Mouse (Mus musculus) CH12.LX (cell line): ENCODE results near the gene 1700016K19Rik. TPM values are rescaled to one million over a fixed set of nuclear protein-coding genes. Genes with fewer than 3 reads are reported as not detected.

ENCODE experiments used
- DNase-seq: peaks from one replicate; pipeline ENCODE4 v3.0.0-alpha.2; 2013; ENCODE audit errors: extremely low read depth
- H3K27ac ChIP-seq: 2 replicates; pipeline ENCODE4 v1.5.1; 2012; ENCODE audit warnings: low read depth, mild to moderate bottlenecking, control low read depth, moderate library complexity; ENCODE audit not compliant: insufficient read depth
- H3K27me3 ChIP-seq: replicated peaks from 2 replicates; pipeline ENCODE3; 2012; ENCODE audit warnings: inconsistent platforms
- H3K36me3 ChIP-seq, 2 experiments: replicated peaks in 1 of 2; 2 replicates each; pipeline versions ENCODE3 to v1.6.1; 2012; ENCODE audit warnings: inconsistent platforms in 1 of 2, low read length in 1 of 2, mild to moderate bottlenecking in 1 of 2, mixed read lengths in 1 of 2, moderate library complexity in 1 of 2; ENCODE audit not compliant: control insufficient read depth in 1 of 2, insufficient read depth in 1 of 2
- H3K4me1 ChIP-seq, 2 experiments: 2 replicates each; pipeline ENCODE4 v1.6.1; 2012; ENCODE audit warnings: inconsistent platforms in 1 of 2, moderate library complexity in 1 of 2; ENCODE audit not compliant: insufficient read depth in 2 of 2, control insufficient read depth in 1 of 2
- H3K4me2 ChIP-seq: 2 replicates; pipeline ENCODE4 v1.6.1; 2012; ENCODE audit warnings: low read depth, mild to moderate bottlenecking, control low read depth; ENCODE audit not compliant: poor library complexity, insufficient read depth, severe bottlenecking
- H3K4me3 ChIP-seq, 3 experiments: fragments of 150-350 bp in 1 of 3; sonication (generic) in 1 of 3; replicated peaks in 1 of 3; 2 replicates each; pipeline versions ENCODE3 to v1.5.1; 2011 to 2012; ENCODE audit warnings: low read depth in 2 of 3, low read length in 2 of 3, mild to moderate bottlenecking in 2 of 3, moderate library complexity in 2 of 3, control low read depth in 1 of 3, improper control_type of control experiment in 1 of 3, inconsistent platforms in 1 of 3, mixed read lengths in 1 of 3; ENCODE audit not compliant: poor library complexity in 1 of 3
- H3K79me2 ChIP-seq: replicated peaks from 2 replicates; pipeline ENCODE4 v1.6.1; 2012; ENCODE audit warnings: mild to moderate bottlenecking, moderate library complexity; ENCODE audit not compliant: control insufficient read depth, poor library complexity, insufficient read depth, severe bottlenecking; ENCODE audit errors: extremely low read depth
- H3K9ac ChIP-seq: 2 replicates; pipeline ENCODE4 v1.6.1; 2012; ENCODE audit warnings: low read depth, mild to moderate bottlenecking, control low read depth, moderate library complexity; ENCODE audit not compliant: insufficient read depth
- H3K9me3 ChIP-seq: replicated peaks from 2 replicates; pipeline ENCODE3; 2012; ENCODE audit warnings: low read length, inconsistent platforms, mixed read lengths
- BHLHE40 ChIP-seq: IDR thresholded peaks from 2 replicates; pipeline ENCODE4 v1.6.1; 2011; ENCODE audit warnings: mild to moderate bottlenecking, low read depth, low read length, improper control_type of control experiment
- CTCF ChIP-seq, 2 experiments: IDR thresholded peaks in 1 of 2; conservative IDR thresholded peaks in 1 of 2; 2 replicates each; pipeline ENCODE4 v1.5.1; 2011 to 2012; ENCODE audit warnings: low read depth in 2 of 2, low read length in 2 of 2, improper control_type of control experiment in 1 of 2, inconsistent platforms in 1 of 2, mild to moderate bottlenecking in 1 of 2, moderate library complexity in 1 of 2
- ELF1 ChIP-seq: IDR thresholded peaks from 2 replicates; pipeline ENCODE4 v1.6.1; 2014; ENCODE audit warnings: low read depth, mild to moderate bottlenecking, inconsistent platforms, low read length, improper control_type of control experiment
- EP300 ChIP-seq: IDR thresholded peaks from 2 replicates; pipeline ENCODE4 v1.6.1; 2011; ENCODE audit warnings: low read length, improper control_type of control experiment
- IRF4 ChIP-seq: IDR thresholded peaks from 2 replicates; pipeline ENCODE4 v1.6.1; 2014; ENCODE audit warnings: low read depth, mild to moderate bottlenecking, inconsistent platforms, low read length, improper control_type of control experiment
- JUN ChIP-seq: IDR thresholded peaks from 2 replicates; pipeline ENCODE4 v1.6.1; 2011; ENCODE audit warnings: low read depth, mild to moderate bottlenecking, low read length, improper control_type of control experiment, moderate library complexity; ENCODE audit not compliant: insufficient read depth
- MAX ChIP-seq: IDR thresholded peaks from 2 replicates; pipeline ENCODE4 v1.6.1; 2011; ENCODE audit warnings: low read length, improper control_type of control experiment
- MAZ ChIP-seq: IDR thresholded peaks from 2 replicates; pipeline ENCODE4 v1.6.1; 2012; ENCODE audit warnings: low read depth, mild to moderate bottlenecking, inconsistent platforms, low read length, improper control_type of control experiment, moderate library complexity
- MXI1 ChIP-seq: IDR thresholded peaks from 2 replicates; pipeline ENCODE4 v1.6.1; 2011; ENCODE audit warnings: mild to moderate bottlenecking, low read depth, low read length, improper control_type of control experiment
- MYC ChIP-seq: IDR thresholded peaks from 2 replicates; pipeline ENCODE4 v1.6.1; 2011; ENCODE audit warnings: low read depth, mild to moderate bottlenecking, improper control_type of control experiment, low read length
- NELFE ChIP-seq: IDR thresholded peaks from 2 replicates; pipeline ENCODE4 v1.6.1; 2011; ENCODE audit warnings: low read depth, low read length, improper control_type of control experiment
- NRF1 ChIP-seq: IDR thresholded peaks from 2 replicates; pipeline ENCODE4 v1.6.1; 2014; ENCODE audit warnings: low read depth, mild to moderate bottlenecking, inconsistent platforms, low read length, improper control_type of control experiment, moderate library complexity
- PAX5 ChIP-seq: IDR thresholded peaks from 2 replicates; pipeline ENCODE4 v1.6.1; 2012; ENCODE audit warnings: low read length, inconsistent platforms, mixed read lengths
- POLR2AphosphoS2 ChIP-seq: IDR thresholded peaks from 2 replicates; pipeline ENCODE4 v1.6.1; 2011; ENCODE audit warnings: low read depth, low read length, improper control_type of control experiment
- RAD21 ChIP-seq: IDR thresholded peaks from 2 replicates; pipeline ENCODE4 v1.6.1; 2011; ENCODE audit warnings: low read depth, mild to moderate bottlenecking, low read length, improper control_type of control experiment, moderate library complexity
- RCOR1 ChIP-seq: conservative IDR thresholded peaks from 2 replicates; pipeline ENCODE4 v1.6.1; 2012; ENCODE audit warnings: low read depth, mild to moderate bottlenecking, inconsistent platforms, low read length, improper control_type of control experiment
- TBP ChIP-seq: conservative IDR thresholded peaks from 2 replicates; pipeline ENCODE4 v1.6.1; 2011; ENCODE audit warnings: low read depth, low read length, improper control_type of control experiment
- UBTF ChIP-seq: IDR thresholded peaks from 2 replicates; pipeline ENCODE4 v1.6.1; 2012; ENCODE audit warnings: low read depth, mild to moderate bottlenecking, inconsistent platforms, low read length, improper control_type of control experiment, moderate library complexity
- USF1 ChIP-seq: IDR thresholded peaks from 2 replicates; pipeline ENCODE4 v1.6.1; 2014; ENCODE audit warnings: low read depth, mild to moderate bottlenecking, inconsistent platforms, low read length, improper control_type of control experiment
- USF2 ChIP-seq: conservative IDR thresholded peaks from 2 replicates; pipeline ENCODE4 v1.6.1; 2011; ENCODE audit warnings: low read depth, low read length, improper control_type of control experiment
- ZC3H11A ChIP-seq: IDR thresholded peaks from 2 replicates; pipeline ENCODE4 v1.6.1; 2012; ENCODE audit warnings: low read depth, mild to moderate bottlenecking, inconsistent platforms, low read length, improper control_type of control experiment
- ZKSCAN1 ChIP-seq: IDR thresholded peaks from 2 replicates; pipeline ENCODE4 v1.6.1; 2012; ENCODE audit warnings: low read depth, inconsistent platforms, low read length, improper control_type of control experiment, borderline replicate concordance
- ZMIZ1 ChIP-seq: IDR thresholded peaks from 2 replicates; pipeline ENCODE4 v1.6.1; 2012; ENCODE audit warnings: low read depth, mild to moderate bottlenecking, inconsistent platforms, low read length, improper control_type of control experiment
- ZNF384 ChIP-seq: IDR thresholded peaks from 2 replicates; pipeline ENCODE4 v1.6.1; 2012; ENCODE audit warnings: low read depth, low read length, improper control_type of control experiment, inconsistent platforms
- dilution Hi-C: fragments of 300-500 bp; cut with MboI; formaldehyde crosslinking; loops from 2 replicates; pipeline ENCODE4 v1.14.3; 2020; ENCODE audit warnings: low sequenced_read_pairs; ENCODE audit not compliant: extremely low pct_unique_long_range_greater_than_20kb, extremely low pct_ligation_motif_present
- in situ Hi-C: fragments of 300-500 bp; cut with MboI; formaldehyde crosslinking; loops from 3 replicates; pipeline ENCODE4 v1.14.3; 2019; ENCODE audit warnings: low sequenced_read_pairs, low pct_ligation_motif_present, low pct_unique_long_range_greater_than_20kb, mixed read lengths
- polyA plus RNA-seq: library from polyadenylated mRNA; unstranded; fragments of >175 nt; gene quantifications from 2 replicates; pipeline ENCODE4 v1.2.1, GENCODE M21; 2012; ENCODE audit warnings: low read depth; ENCODE audit not compliant: insufficient read length
- total RNA-seq, 2 experiments: library from RNA; depleted of rRNA; stranded (reverse); fragments of 300-350 nt in 1 of 2; fragments of >200 nt in 1 of 2; gene quantifications; 2 replicates each; pipeline ENCODE4 v1.2.3; 2012 to 2014

The 1700016K19Rik gene
- total and polyA plus RNA-seq, 3 experiments = 0.76 TPM; not detected in 2

DNA sequence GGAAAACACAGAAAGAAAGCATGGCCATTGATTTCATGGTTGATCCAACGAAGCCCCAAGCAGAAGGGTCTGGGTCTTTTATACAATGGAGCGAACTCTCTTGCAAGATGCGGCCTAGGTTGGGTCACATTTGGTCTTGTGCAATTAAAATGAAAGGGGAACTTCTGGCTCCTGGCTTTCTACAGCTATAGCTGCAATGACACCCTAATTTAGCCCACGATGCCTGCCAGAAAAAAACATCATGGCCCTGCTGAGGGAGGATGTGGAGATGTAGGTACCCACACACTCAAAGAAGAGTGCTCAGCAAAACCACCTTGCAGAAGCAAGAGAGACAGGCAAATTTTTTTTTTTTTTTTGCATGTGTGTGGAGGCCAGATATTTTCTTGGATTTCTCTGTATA is 34.1 kb downstream of the 1700016K19Rik start:
- dilution Hi-C loops = no loop called here
- Histone ChIP-seq H3K4me1 (no peaks in the 10 kb centered on the region), H3K4me3 (no peak overlapping the region), H3K79me2 (no peaks in the 10 kb centered on the region), H3K9ac (no peak overlapping the region), H3K9me3 (no peaks in the 10 kb centered on the region), H3K4me2 (no peak overlapping the region), H3K27me3 (peaks cover 43% of the 10 kb centered on the region), H3K36me3 (no peaks in the 10 kb centered on the region), H3K27ac (no peak overlapping the region)
- in situ Hi-C loops = no loop called here
- no peak for DNase-seq
- TF ChIP-seq USF2 (no peak), UBTF (no peak), RAD21 (no peak)

- H3K4me2 ChIP-seq = no peak overlapping the region
- dilution Hi-C loops = no loop called here
- H3K9ac ChIP-seq = no peak overlapping the region
- no peaks in the 10 kb centered on the region for H3K4me1 ChIP-seq
- DNase-seq = no peak
- no peak overlapping the region for H3K27ac ChIP-seq
- TF ChIP-seq USF1 (no peak), IRF4 (no peak), ZKSCAN1 (no peak), ZMIZ1 (no peak), MYC (no peak), ZC3H11A (no peak), NELFE (no peak), JUN (no peak), MAX (no peak)
- H3K36me3 ChIP-seq = no peaks in the 10 kb centered on the region
- no peaks in the 10 kb centered on the region for H3K9me3 ChIP-seq
- peaks cover 32% of the 10 kb centered on the region for H3K27me3 ChIP-seq
- in situ Hi-C loops = no loop called here
- no peaks in the 10 kb centered on the region for H3K79me2 ChIP-seq
- H3K4me3 ChIP-seq = no peak overlapping the region
These were observed 35.5 kb downstream of the 1700016K19Rik start for GRCm38 (mm10) chr11:76035182-76035581.

DNA sequence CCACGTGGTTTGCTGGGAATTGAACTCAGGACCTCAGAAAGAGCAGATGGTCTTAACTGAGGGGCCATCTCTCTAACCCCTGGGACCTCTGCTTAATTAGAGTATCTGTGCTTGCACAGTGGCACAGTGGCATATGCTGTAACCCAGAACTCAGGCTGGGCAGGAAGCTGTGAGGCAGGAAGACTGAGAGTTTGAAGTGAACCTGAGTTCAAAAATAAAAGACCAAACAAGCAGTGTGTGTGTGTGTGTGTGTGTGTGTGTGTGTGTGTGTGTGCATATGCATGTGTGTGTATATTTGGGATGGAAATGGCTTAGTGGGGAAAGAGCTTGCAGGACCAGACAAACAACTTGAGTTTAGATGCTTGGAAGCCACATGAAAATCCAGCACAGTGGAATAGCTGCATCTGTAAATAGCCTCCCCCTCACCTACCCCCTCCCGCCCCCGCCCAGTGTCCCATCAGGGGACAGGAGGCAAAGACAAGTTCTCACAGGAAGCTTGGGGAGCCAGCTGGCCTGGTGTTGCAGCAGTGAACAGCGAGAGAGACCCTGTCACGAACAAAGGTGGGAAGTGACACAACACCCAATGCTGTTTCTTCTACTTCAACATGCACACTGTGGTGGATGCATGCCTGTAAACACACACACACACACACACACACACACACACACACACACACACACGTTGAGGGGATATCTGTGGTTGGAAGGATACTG is 38.0 kb downstream of the 1700016K19Rik start:
- dilution Hi-C loops = no loop called here
- H3K27ac ChIP-seq = no peak overlapping the region

More for the DNA sequence above, 38.0 kb downstream of the 1700016K19Rik start:
- H3K36me3 ChIP-seq = no peaks in the 10 kb centered on the region
- no peak overlapping the region for H3K4me3 ChIP-seq
- H3K4me1 ChIP-seq = no peaks in the 10 kb centered on the region
- DNase-seq = no peak
- no peaks in the 10 kb centered on the region for H3K9me3 ChIP-seq
- H3K79me2 ChIP-seq = no peaks in the 10 kb centered on the region
- in situ Hi-C loops = no loop called here
- TF ChIP-seq TBP (no peak), POLR2AphosphoS2 (no peak), MAZ (no peak), MXI1 (no peak), ZNF384 (no peak), NRF1 (no peak), UBTF (no peak), RCOR1 (no peak), BHLHE40 (no peak), EP300 (no peak), PAX5 (no peak), ELF1 (no peak), CTCF (conservative IDR thresholded peaks at IDR 0.05 in 1 of 2, IDR thresholded peaks at IDR 0.05 in 1 of 2; ENCODE audit: low read depth in 2 of 2, low read length in 2 of 2) (no peak)
- no peak overlapping the region for H3K4me2 ChIP-seq
- no peak overlapping the region for H3K9ac ChIP-seq
- H3K27me3 ChIP-seq = peaks cover 7% of the 10 kb centered on the region
